Comparison of ENCODE assay signal across 8 mouse cellular contexts in genomic region chr1:171063569-171064490, GRCm38 (mm10). TPM values are rescaled to one million over a fixed set of nuclear protein-coding genes. Genes with fewer than 3 reads are reported as not detected.
DNase-seq lines count a peak whose midpoint lies in the region; ATAC-seq and TF ChIP-seq lines count a peak whose summit lies in the region.
"Not testable (repeated sequence)": the region's sequence is repeated elsewhere in the genome, so short reads cannot be mapped to it uniquely, and the experiment has no call there.

No protein-coding gene starts in this region.

- not testable (repeated sequence) for H3K27ac ChIP-seq in ES-Bruce4 (ENCODE audit: insufficient read depth, low read length); gastrocnemius, adult 2 months; hindbrain, embryonic 12.5 days; lung, embryonic 14.5 days (ENCODE audit: low read depth); neural tube, embryonic 13.5 days (replicated peaks); stomach, postnatal 0 days (replicated peaks)

- DNase-seq in embryo, embryonic 10.5 days (ENCODE audit: low spot score), result peak; percentile 65
- DNase-seq in gastrocnemius, adult 2 months, result peak; percentile 54
- peak; percentile 63 to 68 for DNase-seq in layer of hippocampus, postnatal 10 days (ENCODE audit: low spot score in 2 of 2)
- peak; percentile 32 for DNase-seq in lung, embryonic 14.5 days
- DNase-seq in stomach, postnatal 0 days (ENCODE audit: low spot score), result peak; percentile 30

- peak overlapping the region; percentile 61 for H3K4me3 ChIP-seq in ES-Bruce4 (ENCODE audit: low read depth, low read length)
- peak overlapping the region; percentile 60 for H3K4me3 ChIP-seq in gastrocnemius, adult 2 months
- peak overlapping the region; percentile 23 for H3K4me3 ChIP-seq in hindbrain, embryonic 12.5 days
- peak overlapping the region; percentile 36 for H3K4me3 ChIP-seq in lung, embryonic 14.5 days (ENCODE audit: low read depth, low read length)
- H3K4me3 ChIP-seq in neural tube, embryonic 13.5 days, result peak overlapping the region; percentile 29
- H3K4me3 ChIP-seq in stomach, postnatal 0 days (ENCODE audit: low read depth, low read length), result peak overlapping the region; percentile 42

- H3K27me3 ChIP-seq in ES-Bruce4 (ENCODE audit: control insufficient read depth, insufficient read depth, low read length, poor library complexity, severe bottlenecking); stomach, postnatal 0 days (ENCODE audit: control insufficient read depth, insufficient read depth, low read length): not testable (repeated sequence)
- peaks cover 37% of the 10 kb centered on the region for H3K27me3 ChIP-seq in hindbrain, embryonic 12.5 days
- H3K27me3 ChIP-seq in lung, embryonic 14.5 days (ENCODE audit: insufficient read depth, low read length), result peaks cover 17% of the 10 kb centered on the region
- peaks cover 50% of the 10 kb centered on the region for H3K27me3 ChIP-seq in neural tube, embryonic 13.5 days

- TF ChIP-seq POLR2A in ES-Bruce4 (IDR thresholded peaks at IDR 0.05; ENCODE audit: insufficient read depth, low read length), result not testable (repeated sequence)

- ATAC-seq in hindbrain, embryonic 12.5 days (ENCODE audit: low FRiP score), result peak; percentile 79
- ATAC-seq in lung, embryonic 14.5 days (ENCODE audit: insufficient read depth), result peak; percentile 76
- ATAC-seq in neural tube, embryonic 13.5 days (ENCODE audit: low read depth), result peak; percentile 77
- peak; percentile 78 for ATAC-seq in stomach, postnatal 0 days (ENCODE audit: low FRiP score, low TSS enrichment)

- not testable (repeated sequence) for H3K36me3 ChIP-seq in ES-Bruce4 (ENCODE audit: control insufficient read depth, insufficient read depth, low read length, poor library complexity, severe bottlenecking); hindbrain, embryonic 12.5 days; lung, embryonic 14.5 days (ENCODE audit: insufficient read depth); neural tube, embryonic 13.5 days; stomach, postnatal 0 days (ENCODE audit: control insufficient read depth, insufficient read depth, low read length)

- H3K9me3 ChIP-seq in ES-Bruce4 (replicated peaks; ENCODE audit: control insufficient read depth, insufficient read depth, low read length, poor library complexity, severe bottlenecking); hindbrain, embryonic 12.5 days (replicated peaks); lung, embryonic 14.5 days (ENCODE audit: low read depth, low read length); neural tube, embryonic 13.5 days; stomach, postnatal 0 days (ENCODE audit: control insufficient read depth, low read length): not testable (repeated sequence)

- 10% methylated on average over 42 of the region's 61 CpGs for WGBS in hindbrain, embryonic 12.5 days
- WGBS in lung, embryonic 14.5 days, result 8% methylated on average over 36 of the region's 61 CpGs
- WGBS in neural tube, embryonic 13.5 days, result 10% methylated on average over 42 of the region's 61 CpGs
- 8% methylated on average over 37 of the region's 61 CpGs for WGBS in stomach, postnatal 0 days

- intact Hi-C loops in gastrocnemius, adult 2 months (cut with DNase I), result not testable (repeated sequence)

- TF ChIP-seq EP300 in ES-Bruce4 (IDR thresholded peaks at IDR 0.05; ENCODE audit: insufficient read depth, low read depth, low read length); stomach, postnatal 0 days (optimal IDR thresholded peaks at IDR 0.05): not testable (repeated sequence)

- peak overlapping the region; percentile 42 for H3K9ac ChIP-seq in ES-Bruce4 (ENCODE audit: low read depth, poor library complexity, severe bottlenecking)
- H3K9ac ChIP-seq in hindbrain, embryonic 12.5 days; lung, embryonic 14.5 days; neural tube, embryonic 13.5 days: not testable (repeated sequence)
- H3K9ac ChIP-seq in stomach, postnatal 0 days (ENCODE audit: low read length), result peak overlapping the region; percentile 41

- H3K4me1 ChIP-seq in ES-Bruce4 (ENCODE audit: control insufficient read depth, insufficient read depth, low read length); hindbrain, embryonic 12.5 days; lung, embryonic 14.5 days (ENCODE audit: insufficient read depth); neural tube, embryonic 13.5 days (replicated peaks); stomach, postnatal 0 days (replicated peaks; ENCODE audit: control insufficient read depth, insufficient read depth): not testable (repeated sequence)

- TF ChIP-seq CTCF in ES-Bruce4 (IDR thresholded peaks at IDR 0.05; ENCODE audit: low read depth, low read length); gastrocnemius, adult 2 months (IDR thresholded peaks at IDR 0.05); lung, embryonic 14.5 days (IDR thresholded peaks at IDR 0.05; ENCODE audit: low read depth); stomach, postnatal 0 days (IDR thresholded peaks at IDR 0.05; ENCODE audit: low read depth): not testable (repeated sequence)

- peak overlapping the region; percentile 36 for H3K4me2 ChIP-seq in hindbrain, embryonic 12.5 days (replicated peaks)
- peak overlapping the region; percentile 50 for H3K4me2 ChIP-seq in lung, embryonic 14.5 days
- peak overlapping the region; percentile 41 for H3K4me2 ChIP-seq in neural tube, embryonic 13.5 days
- H3K4me2 ChIP-seq in stomach, postnatal 0 days (replicated peaks; ENCODE audit: low read depth), result peak overlapping the region; percentile 59

RNA-seq across cellular contexts. Expression of gene Fcgr3, which starts 0.9 kb away (rescaled TPM):
- 0.78 and 0.87 TPM in 2 replicates for polyA plus RNA-seq in ES-Bruce4 (2011; ENCODE audit: insufficient read depth, insufficient read length, low read depth, missing spikeins)
- total RNA-seq in gastrocnemius, adult 2 months (2021), result 1 to 10 TPM; 1.8 to 4.3 TPM
- polyA plus RNA-seq in hindbrain, embryonic 12.5 days (2016; fragmentation: Nextera tagmentation; extraction: Ambion mirVana), result 7.2 and 9.1 TPM in 2 replicates
- 10 to 100 TPM; 10.5 to 12.7 TPM for total RNA-seq in layer of hippocampus, postnatal 10 days (2021)
- 10.8 and 14.3 TPM in 2 replicates for polyA plus RNA-seq in lung, embryonic 14.5 days (2014; fragmentation: Nextera tagmentation; extraction: Ambion mirVana)
- 9.0 and 10.9 TPM in 2 replicates for polyA plus RNA-seq in neural tube, embryonic 13.5 days (2015; fragmentation: Nextera tagmentation; extraction: Ambion mirVana)
- polyA plus RNA-seq in stomach, postnatal 0 days (2015; fragmentation: Nextera tagmentation; extraction: Ambion mirVana), result 17.9 and 21.0 TPM in 2 replicates

RNA-seq across cellular contexts. Expression of gene Fcgr4, which starts 45.1 kb away (rescaled TPM):
- polyA plus RNA-seq in ES-Bruce4 (2011; ENCODE audit: insufficient read depth, insufficient read length, low read depth, missing spikeins), result not detected in 2 replicates
- not detected for total RNA-seq in gastrocnemius, adult 2 months (2021)
- 0.25 and 0.45 TPM in 2 replicates for polyA plus RNA-seq in hindbrain, embryonic 12.5 days (2016; fragmentation: Nextera tagmentation; extraction: Ambion mirVana)
- total RNA-seq in layer of hippocampus, postnatal 10 days (2021), result not detected
- 0.35 and 0.47 TPM in 2 replicates for polyA plus RNA-seq in lung, embryonic 14.5 days (2014; fragmentation: Nextera tagmentation; extraction: Ambion mirVana)
- not detected in 2 replicates for polyA plus RNA-seq in neural tube, embryonic 13.5 days (2015; fragmentation: Nextera tagmentation; extraction: Ambion mirVana)
- polyA plus RNA-seq in stomach, postnatal 0 days (2015; fragmentation: Nextera tagmentation; extraction: Ambion mirVana), result 1.1 and 1.2 TPM in 2 replicates

RNA-seq across cellular contexts. Expression of gene Cfap126, which starts 49.9 kb away (rescaled TPM):
- polyA plus RNA-seq in ES-Bruce4 (2011; ENCODE audit: insufficient read depth, insufficient read length, low read depth, missing spikeins), result 6.4 and 7.5 TPM in 2 replicates
- total RNA-seq in gastrocnemius, adult 2 months (2021), result 1 to 10 TPM in 1 of 2 experiments, under 1 TPM in 1; 0.75 to 1.8 TPM
- 9.8 and 14.1 TPM in 2 replicates for polyA plus RNA-seq in hindbrain, embryonic 12.5 days (2016; fragmentation: Nextera tagmentation; extraction: Ambion mirVana)
- 1 to 10 TPM; 3.1 to 3.3 TPM for total RNA-seq in layer of hippocampus, postnatal 10 days (2021)
- 2.0 and 2.2 TPM in 2 replicates for polyA plus RNA-seq in lung, embryonic 14.5 days (2014; fragmentation: Nextera tagmentation; extraction: Ambion mirVana)
- polyA plus RNA-seq in neural tube, embryonic 13.5 days (2015; fragmentation: Nextera tagmentation; extraction: Ambion mirVana), result 2.8 and 2.9 TPM in 2 replicates
- 3.7 and 4.0 TPM in 2 replicates for polyA plus RNA-seq in stomach, postnatal 0 days (2015; fragmentation: Nextera tagmentation; extraction: Ambion mirVana)
